Mouse (Mus musculus) limb, embryonic 13.5 days (tissue): ENCODE data around the gene Aifm3. TPM values are rescaled to one million over a fixed set of nuclear protein-coding genes. Genes with fewer than 3 reads are reported as not detected.
"Not testable (repeated sequence)": the region's sequence is repeated elsewhere in the genome, so short reads cannot be mapped to it uniquely, and the experiment has no call there.

ENCODE experiments used
- ATAC-seq: fragments of 200-750 bp; cut with Nextera tagmentation; 2 replicates; pipeline ENCODE4 v1.8.0; 2017; ENCODE audit warnings: low read depth, moderate number of reproducible peaks, moderate TSS enrichment; ENCODE audit not compliant: low FRiP score
- H3K27ac ChIP-seq: fragments of 300-500 bp; sonication (generic); 2 replicates; pipeline ENCODE4 v1.5.1; 2015; ENCODE audit warnings: inconsistent platforms, mild to moderate bottlenecking, moderate library complexity
- H3K27me3 ChIP-seq: fragments of 300-500 bp; sonication (generic); 2 replicates; pipeline ENCODE4 v1.6.1; 2015; ENCODE audit warnings: mild to moderate bottlenecking, inconsistent platforms
- H3K36me3 ChIP-seq: fragments of 300-500 bp; sonication (generic); 2 replicates; pipeline ENCODE4 v1.6.1; 2015; ENCODE audit warnings: inconsistent platforms, mild to moderate bottlenecking, moderate library complexity
- H3K4me1 ChIP-seq: fragments of 300-500 bp; sonication (generic); 2 replicates; pipeline ENCODE4 v1.6.1; 2015; ENCODE audit warnings: inconsistent platforms
- H3K4me2 ChIP-seq: fragments of 300-500 bp; sonication (generic); replicated peaks from 2 replicates; pipeline ENCODE4 v1.6.1; 2015; ENCODE audit warnings: inconsistent platforms, mild to moderate bottlenecking, moderate library complexity
- H3K4me3 ChIP-seq: fragments of 300-500 bp; sonication (generic); 2 replicates; pipeline ENCODE4 v1.5.1; 2015; ENCODE audit warnings: moderate library complexity, mild to moderate bottlenecking, inconsistent platforms
- H3K9ac ChIP-seq: fragments of 300-500 bp; sonication (generic); 2 replicates; pipeline ENCODE4 v1.6.1; 2015; ENCODE audit warnings: mild to moderate bottlenecking, inconsistent platforms
- H3K9me3 ChIP-seq: fragments of 300-500 bp; sonication (generic); 2 replicates; pipeline ENCODE4 v1.6.1; 2016; ENCODE audit warnings: inconsistent platforms
- WGBS: fragments of 180-500 bp; shearing (Covaris S2); methylation state at CpG from one replicate; pipeline ENCODE4 v1.1.7; 2015; 5-methylcytosine and 5-hydroxymethylcytosine counted together
- polyA plus RNA-seq: library from polyadenylated mRNA; unstranded; fragments of >200 nt; fragmentation: Nextera tagmentation; extraction: Ambion mirVana; gene quantifications from 2 replicates; pipeline ENCODE4 v1.2.1, GENCODE M21; 2015

The Aifm3 gene
- polyA plus RNA-seq, 1 experiment from 2014 or later = 0.83 TPM

- H3K4me1 ChIP-seq = peaks cover 20% of the 10 kb centered on the region
- no peaks in the 10 kb centered on the region for H3K9me3 ChIP-seq
- peak overlapping the region; percentile 78 for H3K4me3 ChIP-seq
- H3K9ac ChIP-seq = peak overlapping the region; percentile 90
- peak overlapping the region; percentile 93 for H3K4me2 ChIP-seq
- 17% methylated on average over 17 of the region's 17 CpGs for WGBS
- peak overlapping the region; percentile 96 for H3K27ac ChIP-seq
- ATAC-seq = 0 out of 2 replicates have a peak, but pooled peaks have one; percentile 1
- H3K36me3 ChIP-seq = peaks cover 40% of the 10 kb centered on the region
- no peaks in the 10 kb centered on the region for H3K27me3 ChIP-seq
Observed at GRCm38 (mm10) chr16:17529981-17530586, 40.7 kb downstream of the Aifm3 start.

GRCm38 (mm10) chr16:17530640-17531288, 41.4 kb downstream of the Aifm3 start, which contains the start of gene Thap7:
Gene Thap7, minus strand, starts transcription at chr16:17531136.
- Histone ChIP-seq H3K4me2 (peak within 1 kb of the TSS; percentile 93), H3K4me1 (peaks cover 20% of the 10 kb centered on the region), H3K4me3 (peak within 1 kb of the TSS; percentile 78), H3K27ac (peak within 1 kb of the TSS; percentile 96), H3K9ac (peak within 1 kb of the TSS; percentile 90), H3K36me3 (peaks cover 33% of the 10 kb centered on the region), H3K9me3 (no peaks in the 10 kb centered on the region), H3K27me3 (no peaks in the 10 kb centered on the region)
- WGBS = under 1% methylated on average over 67 of the region's 67 CpGs
- peak; percentile 96 for ATAC-seq

- 58% methylated on average over 4 of the region's 4 CpGs for WGBS
- Histone ChIP-seq H3K4me2 (peak overlapping the region; percentile 93; the same call in 1 of the 2 replicates), H3K4me3 (no peak overlapping the region)
Observed at GRCm38 (mm10) chr16:17532271-17532670, 42.9 kb downstream of the Aifm3 start.

GRCm38 (mm10) chr16:17532676-17533329, 43.4 kb downstream of the Aifm3 start:
- Histone ChIP-seq H3K27me3 (no peaks in the 10 kb centered on the region), H3K9me3 (no peaks in the 10 kb centered on the region), H3K4me3 (no peak overlapping the region), H3K27ac (no peak overlapping the region), H3K4me2 (no peak overlapping the region), H3K4me1 (peaks cover 20% of the 10 kb centered on the region), H3K36me3 (peaks cover 13% of the 10 kb centered on the region), H3K9ac (no peak overlapping the region)
- 70% methylated on average over 14 of the region's 14 CpGs for WGBS
- no peak for ATAC-seq

More at GRCm38 (mm10) chr16:17532271-17532670, 42.9 kb downstream of the Aifm3 start:
- Histone ChIP-seq H3K9ac (no peak overlapping the region), H3K27me3 (no peaks in the 10 kb centered on the region), H3K9me3 (no peaks in the 10 kb centered on the region), H3K27ac (no peak overlapping the region), H3K4me1 (peaks cover 20% of the 10 kb centered on the region), H3K36me3 (peaks cover 18% of the 10 kb centered on the region)
- ATAC-seq = no peak

GRCm38 (mm10) chr16:17536584-17536983, 47.2 kb downstream of the Aifm3 start:
- Histone ChIP-seq H3K4me3 (no peak overlapping the region), H3K4me2 (no peak overlapping the region), H3K27ac (no peak overlapping the region), H3K4me1 (peaks cover 7% of the 10 kb centered on the region), H3K36me3 (no peaks in the 10 kb centered on the region), H3K9ac (no peak overlapping the region), H3K27me3 (peaks cover 9% of the 10 kb centered on the region), H3K9me3 (no peaks in the 10 kb centered on the region)
- ATAC-seq = no peak
- 93% methylated on average over 3 of the region's 3 CpGs for WGBS

GRCm38 (mm10) chr16:17542632-17543031, 53.2 kb downstream of the Aifm3 start:
- 63% methylated on average over 2 of the region's 2 CpGs for WGBS
- Histone ChIP-seq H3K9me3 (0 out of 2 replicates have a peak, but pooled peaks cover 1% of the 10 kb centered on the region), H3K9ac (no peak overlapping the region), H3K4me3 (no peak overlapping the region), H3K36me3 (no peaks in the 10 kb centered on the region), H3K27ac (no peak overlapping the region), H3K27me3 (peaks cover 9% of the 10 kb centered on the region), H3K4me2 (no peak overlapping the region), H3K4me1 (no peaks in the 10 kb centered on the region)
- no peak for ATAC-seq

- 0 out of 2 replicates have a peak, but pooled peaks cover under 1% of the 10 kb centered on the region for H3K9me3 ChIP-seq
Observed at GRCm38 (mm10) chr16:17552837-17553236, 63.4 kb downstream of the Aifm3 start.

GRCm38 (mm10) chr16:17553910-17554685, 64.7 kb downstream of the Aifm3 start:
- Histone ChIP-seq H3K27ac (peak overlapping the region; percentile 78), H3K4me1 (peaks cover 32% of the 10 kb centered on the region), H3K27me3 (no peaks in the 10 kb centered on the region; the same call in 1 of the 2 replicates), H3K36me3 (no peaks in the 10 kb centered on the region), H3K9me3 (no peaks in the 10 kb centered on the region), H3K4me2 (peak overlapping the region; percentile 54), H3K9ac (peak overlapping the region; percentile 48; the same call in 1 of the 2 replicates), H3K4me3 (peak overlapping the region; percentile 22)
- ATAC-seq = peak; percentile 93
- 9% methylated on average over 18 of the region's 18 CpGs for WGBS

More at GRCm38 (mm10) chr16:17552837-17553236, 63.4 kb downstream of the Aifm3 start:
- Histone ChIP-seq H3K36me3 (no peaks in the 10 kb centered on the region), H3K27me3 (no peaks in the 10 kb centered on the region; the same call in 1 of the 2 replicates), H3K9ac (no peak overlapping the region), H3K4me3 (no peak overlapping the region), H3K27ac (no peak overlapping the region), H3K4me1 (peaks cover 21% of the 10 kb centered on the region), H3K4me2 (no peak overlapping the region)
- 75% methylated on average over 7 of the region's 7 CpGs for WGBS
- ATAC-seq = no peak

GRCm38 (mm10) chr16:17554702-17555101, 65.3 kb downstream of the Aifm3 start:
- Histone ChIP-seq H3K27ac (peak overlapping the region; percentile 78; the same call in 1 of the 2 replicates), H3K4me1 (peaks cover 36% of the 10 kb centered on the region), H3K4me2 (peak overlapping the region; percentile 54)
- 28% methylated on average over 4 of the region's 4 CpGs for WGBS
- not testable (repeated sequence) for H3K27me3 ChIP-seq, H3K9ac ChIP-seq, H3K4me3 ChIP-seq, H3K9me3 ChIP-seq, H3K36me3 ChIP-seq
- ATAC-seq = 0 out of 2 replicates have a peak, but pooled peaks have one; percentile 28

- Histone ChIP-seq H3K27ac (no peak overlapping the region), H3K36me3 (no peaks in the 10 kb centered on the region), H3K27me3 (peaks cover 10% of the 10 kb centered on the region), H3K9ac (no peak overlapping the region), H3K4me2 (no peak overlapping the region), H3K4me1 (peaks cover 45% of the 10 kb centered on the region), H3K4me3 (no peak overlapping the region), H3K9me3 (no peaks in the 10 kb centered on the region)
- no peak for ATAC-seq
- WGBS = 80% methylated on average over 4 of the region's 4 CpGs
Observed at GRCm38 (mm10) chr16:17556180-17556579, 66.8 kb downstream of the Aifm3 start.

GRCm38 (mm10) chr16:17556907-17557306, 67.5 kb downstream of the Aifm3 start:
- Histone ChIP-seq H3K9ac (no peak overlapping the region), H3K27ac (no peak overlapping the region), H3K4me1 (peaks cover 52% of the 10 kb centered on the region), H3K4me2 (no peak overlapping the region), H3K36me3 (no peaks in the 10 kb centered on the region), H3K27me3 (peaks cover 10% of the 10 kb centered on the region), H3K4me3 (no peak overlapping the region), H3K9me3 (no peaks in the 10 kb centered on the region)
- 53% methylated on average over 4 of the region's 4 CpGs for WGBS
- no peak for ATAC-seq
